Mouse (Mus musculus): ENCODE data around the gene Flt3l.
"Not testable (repeated sequence)": the region's sequence is repeated elsewhere in the genome, so short reads cannot be mapped to it uniquely, and the experiment has no call there.

Flt3l gene

DNA sequence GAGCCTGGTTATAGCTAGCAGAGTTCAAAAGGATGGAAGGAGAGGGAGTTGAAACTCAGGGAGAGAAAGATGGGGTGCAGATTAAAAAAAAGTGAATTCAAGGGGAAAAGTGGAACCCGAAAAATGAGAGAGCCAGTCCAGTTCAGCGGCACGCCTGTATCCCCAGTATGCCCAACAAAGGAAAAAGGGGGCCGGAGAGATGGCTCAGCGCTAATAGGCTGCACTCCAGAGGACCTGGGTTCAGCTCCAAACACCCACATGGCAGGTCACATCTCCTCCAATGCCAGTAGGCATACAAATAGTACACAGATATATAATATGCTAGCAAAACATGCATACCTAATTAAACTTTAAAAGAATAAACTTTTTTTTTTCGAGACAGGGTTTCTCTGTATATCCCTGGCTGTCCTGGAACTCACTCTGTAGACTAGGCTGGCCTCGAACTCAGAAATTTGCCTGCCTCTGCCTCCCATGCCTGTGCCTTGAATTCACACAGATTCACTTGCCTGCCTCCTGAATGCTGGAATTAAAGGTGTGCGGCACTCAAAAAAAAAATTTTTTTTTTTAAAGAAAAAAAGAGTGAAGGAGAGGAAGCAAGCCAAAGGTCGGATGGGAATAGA is 26.9 kb upstream of the Flt3l start:
- DNase-seq = no peak

DNA sequence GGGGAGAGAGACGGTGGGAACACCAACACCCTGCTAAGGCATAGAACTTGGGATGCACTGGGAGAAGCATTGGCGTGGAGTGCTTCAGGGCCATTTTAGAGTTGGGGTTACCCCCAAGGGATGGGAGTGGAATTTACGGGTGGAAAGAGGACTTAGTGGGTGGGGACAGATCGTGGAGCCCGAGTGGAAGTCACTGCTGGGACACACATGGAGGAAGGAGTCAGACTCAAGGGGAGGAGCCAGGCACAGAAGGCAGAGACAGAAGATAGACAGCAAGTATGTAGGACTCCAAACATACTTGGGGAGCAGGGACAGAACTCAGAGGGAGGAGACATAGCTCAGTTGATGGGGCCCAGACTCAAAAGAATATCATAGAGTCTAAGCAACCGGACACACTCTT is 26.3 kb upstream of the Flt3l start:
- no peak for DNase-seq

DNA sequence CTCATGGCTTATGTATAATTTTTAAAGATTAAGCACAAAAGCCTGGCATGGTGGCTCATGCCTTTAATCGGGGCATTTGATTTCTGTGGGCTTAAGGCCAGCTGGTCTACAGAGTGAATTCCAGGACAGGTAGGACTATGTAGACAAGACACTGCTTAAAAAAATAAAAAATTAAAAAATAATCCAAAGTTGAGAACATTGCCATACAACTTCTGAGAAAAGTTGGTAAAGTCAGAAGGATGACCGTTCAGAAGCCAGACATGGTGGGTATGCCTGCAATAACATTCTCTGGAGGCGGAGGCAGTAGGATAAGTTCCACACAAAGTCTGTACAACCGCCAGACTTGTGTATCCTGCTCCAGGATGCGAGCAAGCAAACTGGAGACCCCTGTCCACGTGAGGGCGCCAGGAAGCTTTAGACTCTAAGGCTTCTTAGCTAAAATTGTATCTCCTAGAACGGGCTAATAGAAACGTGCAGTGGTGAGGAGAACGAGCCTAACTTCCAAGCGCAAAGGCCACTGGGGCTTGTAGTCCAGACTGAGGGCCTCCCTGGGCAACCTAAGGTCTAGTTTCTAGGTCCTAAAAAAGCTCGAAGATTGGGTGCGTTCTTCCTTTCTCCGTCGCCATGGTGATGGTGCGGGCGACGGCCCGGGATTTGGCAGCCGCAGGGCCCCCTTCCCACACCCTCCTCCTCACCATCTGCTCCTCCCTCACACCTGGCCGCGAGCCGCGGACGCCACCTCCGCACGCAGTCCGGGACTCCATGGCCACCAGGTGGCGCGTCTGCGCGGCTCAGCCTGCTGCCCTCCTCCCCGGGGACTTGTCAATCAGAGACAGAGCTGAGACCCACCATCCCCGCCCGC is 25.6 kb upstream of the Flt3l start:
- peak; percentile 93 for DNase-seq

DNA sequence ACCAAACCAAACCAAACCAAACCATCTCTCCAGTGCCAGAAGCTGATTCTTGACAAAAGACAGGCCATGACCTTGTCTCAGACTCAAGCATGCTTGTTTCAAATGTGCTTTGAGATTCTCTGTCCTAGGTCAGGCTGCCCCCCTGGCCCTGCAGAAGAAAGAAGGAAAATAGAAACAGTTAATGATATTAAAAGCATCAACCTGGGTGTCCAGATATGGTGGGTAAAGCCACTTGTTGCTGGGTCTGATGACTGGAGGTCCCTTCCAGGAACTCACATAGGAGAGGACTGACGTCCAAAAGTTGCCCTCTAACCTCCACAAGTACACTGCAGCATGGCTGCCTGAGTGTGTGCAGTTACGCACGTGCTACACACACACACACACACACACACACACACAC is 24.6 kb upstream of the Flt3l start:
- no peak for DNase-seq

DNA sequence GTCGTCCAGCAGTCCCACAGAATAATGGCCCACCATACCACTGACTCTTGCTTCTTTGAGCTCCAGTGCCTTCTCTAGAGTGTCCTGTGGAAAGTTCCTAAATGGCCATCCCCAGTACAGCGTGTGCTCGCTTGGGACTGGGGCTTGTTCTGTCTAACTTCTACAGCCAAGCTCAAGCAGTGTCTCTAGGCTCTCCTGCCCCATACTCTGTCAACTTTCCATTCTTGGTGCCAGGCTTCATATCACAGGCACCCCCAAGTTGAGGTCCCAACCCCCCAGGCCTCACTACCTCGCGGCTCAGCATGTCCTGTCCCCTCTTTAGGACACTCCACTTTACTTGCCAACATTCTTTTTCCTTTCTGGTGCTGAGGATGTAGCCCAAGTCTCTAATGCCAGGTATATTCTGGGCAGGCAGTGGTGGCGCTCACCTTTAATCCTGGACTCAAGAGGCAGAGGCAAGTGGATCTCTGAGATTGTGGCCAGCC is 24.1 kb upstream of the Flt3l start:
- no peak for DNase-seq

DNA sequence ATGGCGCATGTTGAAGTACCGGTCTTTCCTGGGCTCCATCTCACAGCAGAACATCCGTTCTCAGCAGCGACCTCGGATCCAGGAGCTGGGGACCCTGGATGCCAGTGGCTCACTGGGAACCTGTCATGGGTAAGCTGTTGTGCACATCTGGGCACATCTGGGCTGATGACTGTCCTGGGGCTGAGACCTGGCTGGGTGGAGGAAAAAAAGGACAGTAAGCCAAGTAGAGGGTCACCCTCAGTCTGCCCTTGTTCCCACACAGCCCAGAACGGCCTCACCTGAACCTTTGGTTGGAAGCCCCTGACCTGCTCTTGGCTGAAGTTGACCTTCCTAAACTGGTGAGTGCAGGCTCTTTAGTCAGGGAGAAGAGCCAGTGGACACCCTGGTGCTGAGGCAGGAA is 22.8 kb upstream of the Flt3l start:
- no peak for DNase-seq

DNA sequence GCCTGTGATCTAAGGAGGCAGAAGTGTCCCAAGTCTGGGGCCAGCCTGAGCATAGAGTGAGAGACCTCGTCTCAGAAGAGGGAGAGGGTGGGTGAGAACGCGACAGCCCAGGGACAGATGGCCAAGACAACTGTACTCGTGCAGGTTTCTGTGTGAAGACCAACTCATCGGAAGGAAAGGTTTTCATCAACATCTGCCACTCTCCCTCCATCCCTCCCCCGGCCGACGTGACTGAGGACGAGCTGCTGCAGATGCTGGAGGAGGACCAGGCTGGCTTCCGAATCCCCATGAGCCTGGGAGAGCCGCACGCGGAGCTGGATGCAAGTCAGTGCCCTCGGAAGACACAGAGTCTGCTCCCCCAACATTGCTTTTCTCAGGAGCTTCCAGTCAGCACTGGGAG is 21.2 kb upstream of the Flt3l start:
- no peak for DNase-seq

DNA sequence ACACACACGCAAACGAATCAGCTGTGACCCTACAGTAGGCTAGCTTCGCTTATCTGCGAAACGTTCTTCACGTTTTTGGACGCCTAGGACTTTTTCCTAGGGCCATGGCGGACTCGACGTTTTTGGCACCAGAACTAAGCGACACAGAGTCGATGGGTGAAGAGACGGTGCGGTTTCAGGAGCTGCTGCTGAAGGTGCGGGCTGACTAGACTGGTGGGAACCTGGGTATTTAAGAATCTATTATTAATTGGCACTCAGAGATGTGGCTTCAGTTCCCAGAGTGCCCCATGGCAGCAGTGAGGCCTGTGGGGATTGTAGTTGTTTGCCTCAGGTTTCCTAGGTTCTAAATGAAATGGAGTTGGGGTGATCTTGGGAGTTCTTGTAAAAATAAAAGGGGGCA is 20.0 kb upstream of the Flt3l start:
- no peak for DNase-seq

DNA sequence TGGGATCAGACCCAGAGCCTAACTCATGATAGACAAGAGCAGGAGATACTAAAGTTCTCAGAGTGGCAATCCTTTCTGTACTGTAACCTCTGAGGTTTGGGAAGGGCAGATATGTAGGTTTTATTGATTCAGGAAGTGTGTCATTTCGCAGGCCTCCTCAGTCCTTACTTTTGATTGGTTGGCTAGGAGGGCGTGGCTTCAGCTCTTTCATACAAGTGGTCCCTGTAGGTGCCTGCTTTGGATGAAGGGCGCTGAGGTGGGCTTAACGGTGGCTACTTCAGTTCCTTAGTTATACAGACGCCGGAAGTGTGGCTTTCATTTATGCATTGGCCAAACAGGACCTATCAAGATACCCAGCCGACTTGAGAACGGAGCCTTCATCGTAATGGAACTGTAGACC is 19.4 kb upstream of the Flt3l start:
- DNase-seq = no peak

DNA sequence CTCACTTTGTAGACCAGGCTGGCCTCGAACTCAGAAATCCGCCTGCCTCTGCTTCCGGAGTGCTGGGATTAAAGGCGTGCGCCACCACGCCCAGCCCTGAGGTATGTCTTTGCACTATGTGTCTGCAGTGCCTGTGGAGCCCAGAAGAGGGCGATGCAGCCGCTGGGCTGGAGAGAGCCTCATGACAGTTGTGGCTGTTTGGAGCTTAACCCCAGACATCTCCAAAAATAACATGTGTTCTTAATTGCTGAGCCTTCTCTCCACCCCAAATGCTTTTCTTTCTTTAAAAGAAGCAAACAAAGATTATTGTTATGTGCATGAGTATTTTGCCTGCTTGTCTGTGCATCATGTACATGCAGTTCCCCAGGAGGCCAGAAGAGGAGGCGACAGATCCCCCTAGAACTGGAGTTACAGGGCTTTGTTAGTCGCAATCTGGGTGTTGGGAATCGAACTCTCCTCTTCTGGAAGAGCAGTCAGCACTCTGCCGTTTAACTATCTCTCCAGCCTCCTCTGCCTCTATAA is 18.8 kb upstream of the Flt3l start:
- peak; percentile 79 for DNase-seq

DNA sequence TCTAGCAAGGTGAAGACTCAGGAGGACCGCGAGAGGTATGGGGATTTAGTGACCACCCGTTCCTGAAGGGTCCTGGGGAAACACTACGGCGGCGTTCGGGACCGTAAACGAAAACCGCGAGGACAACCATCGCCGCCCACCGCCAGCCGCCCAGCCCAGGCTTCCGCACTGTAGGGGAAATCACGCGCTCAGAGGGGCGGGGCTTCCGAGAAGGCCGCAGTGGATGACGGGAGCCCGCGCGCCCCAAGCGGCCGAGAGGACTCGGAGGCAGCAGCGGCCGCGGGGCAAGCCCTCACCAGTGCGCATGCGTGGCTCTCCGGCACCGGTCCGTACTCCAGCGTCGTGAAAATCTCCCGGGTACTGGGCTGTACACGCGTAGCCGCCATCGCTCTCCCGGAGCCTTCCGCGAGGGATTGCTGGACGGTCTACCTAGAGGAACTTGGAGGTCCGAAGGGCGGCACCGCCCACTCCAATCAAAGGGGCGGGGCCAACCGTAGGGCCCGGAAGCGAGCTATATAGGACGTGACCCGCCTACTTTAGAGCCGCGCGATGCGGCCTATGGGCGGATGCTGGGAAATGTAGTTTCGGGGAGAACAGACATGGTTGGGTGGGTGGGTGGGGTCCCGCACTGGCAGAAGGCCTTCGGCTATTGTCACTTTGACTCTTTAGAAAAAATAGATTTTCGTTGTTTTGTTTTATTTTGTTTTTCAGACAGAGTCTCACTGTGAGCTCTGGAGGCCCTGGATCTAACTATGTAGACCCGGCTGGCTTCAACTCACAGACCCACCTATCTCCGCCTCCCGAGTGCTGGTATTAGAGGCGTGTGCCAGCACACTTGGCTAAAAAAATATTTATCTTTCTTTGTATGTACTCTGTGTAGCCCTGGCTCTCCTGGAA is 18.1 kb upstream of the Flt3l start, which contains the start of the genes Pih1d1 and Aldh16a1:
TSS of gene Pih1d1 (plus strand) at position 208 of the 897 bp plus-strand sequence.
TSS of gene Aldh16a1 (minus strand) at position 489 of the 897 bp plus-strand sequence.
- DNase-seq = peak; percentile 99

DNA sequence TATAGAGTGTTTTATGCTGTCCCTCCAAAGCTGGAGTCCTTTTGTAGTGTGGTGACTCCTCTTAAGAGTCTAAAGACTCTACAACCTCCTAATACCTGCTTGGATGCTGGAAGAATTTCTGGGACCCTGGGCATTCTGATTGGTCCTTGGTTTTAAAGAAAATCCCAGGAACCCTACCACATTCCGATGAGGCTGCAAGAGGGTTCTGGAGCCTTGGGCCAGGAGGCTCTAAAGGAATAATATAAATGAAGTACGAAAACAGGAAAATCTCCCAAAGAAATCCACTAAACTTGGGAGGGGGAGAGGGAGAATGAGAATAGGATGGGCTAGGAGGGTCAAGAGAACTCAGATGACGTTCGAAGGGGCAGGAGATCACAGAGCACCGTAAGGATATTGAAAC is 17.4 kb upstream of the Flt3l start:
- no peak for DNase-seq

DNA sequence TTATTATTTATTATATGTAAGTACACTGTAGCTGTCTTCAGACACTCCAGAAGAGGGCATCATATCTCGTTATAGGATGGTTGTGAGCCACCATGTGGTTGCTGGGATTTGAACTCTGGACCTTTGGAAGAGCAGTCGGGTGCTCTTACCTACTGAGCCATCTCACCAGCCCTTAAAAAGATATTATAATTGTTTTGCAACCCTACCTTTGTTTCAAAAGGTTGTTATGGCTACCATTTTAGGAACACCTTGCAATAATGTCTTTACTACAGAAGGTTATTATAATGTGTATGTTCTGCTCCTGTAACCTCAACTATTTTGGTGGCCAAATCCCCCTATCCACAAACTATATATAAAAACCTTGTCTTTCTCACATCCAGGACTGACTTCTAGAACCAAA is 16.8 kb upstream of the Flt3l start:
- DNase-seq = not testable (repeated sequence)

DNA sequence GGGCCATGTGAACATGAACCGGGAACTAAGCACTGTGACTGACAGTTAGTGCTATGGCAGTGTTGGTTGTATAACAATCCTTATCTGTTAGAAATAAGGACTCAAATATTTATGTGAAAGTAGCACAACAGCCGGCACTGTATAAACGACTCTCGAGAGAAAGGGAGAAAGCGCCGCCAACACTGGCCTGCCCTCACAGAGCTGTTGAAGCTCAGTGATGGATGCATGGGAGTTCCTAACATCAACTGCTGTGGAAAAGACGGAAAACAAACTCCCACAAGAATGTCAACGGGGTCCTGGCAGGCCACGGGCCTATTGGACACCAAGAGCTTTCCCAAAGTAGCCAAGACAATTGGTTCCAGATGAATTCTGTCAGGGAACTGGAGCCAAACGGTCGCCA is 15.1 kb upstream of the Flt3l start:
- peak; percentile 77 for DNase-seq

DNA sequence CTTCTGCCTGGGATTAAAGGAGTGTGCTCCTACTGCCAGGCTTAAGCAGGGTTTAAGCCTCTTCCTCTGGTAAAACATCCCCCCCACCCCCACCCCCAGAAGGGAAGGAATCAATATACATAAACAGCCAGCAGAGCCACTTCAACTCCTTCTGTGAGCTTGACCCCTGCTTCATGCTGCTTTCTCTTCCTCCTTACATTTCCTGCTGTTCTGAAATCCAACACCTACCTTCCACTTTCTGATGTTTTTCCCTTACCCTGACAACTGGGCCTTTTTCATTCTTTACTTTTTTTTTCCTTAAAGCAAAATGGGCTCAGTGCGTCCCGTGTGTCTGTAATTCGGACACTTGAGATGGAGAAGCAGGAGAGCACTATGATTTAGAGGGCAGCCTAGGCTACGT is 14.1 kb upstream of the Flt3l start:
- no peak for DNase-seq

DNA sequence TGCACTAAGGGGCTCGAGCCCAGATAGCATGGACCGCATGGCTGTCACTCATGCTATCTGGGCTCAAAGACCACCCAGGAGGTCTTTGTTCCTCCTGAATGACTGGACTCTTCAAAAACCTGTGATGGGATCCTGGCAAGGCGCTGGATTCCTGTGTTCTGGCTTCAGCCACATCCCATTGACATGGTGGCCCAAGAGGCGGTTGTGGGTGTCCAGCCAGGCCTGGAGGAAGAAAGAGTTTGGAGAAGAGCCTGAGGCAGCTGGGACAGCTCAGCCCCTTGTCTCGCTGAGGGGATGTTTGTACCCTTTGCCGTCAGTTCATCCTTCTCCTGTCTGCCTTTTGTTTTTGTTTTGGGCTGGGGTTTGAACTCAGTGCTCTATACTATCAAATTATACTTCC is 13.3 kb upstream of the Flt3l start:
- peak; percentile 79 for DNase-seq

DNA sequence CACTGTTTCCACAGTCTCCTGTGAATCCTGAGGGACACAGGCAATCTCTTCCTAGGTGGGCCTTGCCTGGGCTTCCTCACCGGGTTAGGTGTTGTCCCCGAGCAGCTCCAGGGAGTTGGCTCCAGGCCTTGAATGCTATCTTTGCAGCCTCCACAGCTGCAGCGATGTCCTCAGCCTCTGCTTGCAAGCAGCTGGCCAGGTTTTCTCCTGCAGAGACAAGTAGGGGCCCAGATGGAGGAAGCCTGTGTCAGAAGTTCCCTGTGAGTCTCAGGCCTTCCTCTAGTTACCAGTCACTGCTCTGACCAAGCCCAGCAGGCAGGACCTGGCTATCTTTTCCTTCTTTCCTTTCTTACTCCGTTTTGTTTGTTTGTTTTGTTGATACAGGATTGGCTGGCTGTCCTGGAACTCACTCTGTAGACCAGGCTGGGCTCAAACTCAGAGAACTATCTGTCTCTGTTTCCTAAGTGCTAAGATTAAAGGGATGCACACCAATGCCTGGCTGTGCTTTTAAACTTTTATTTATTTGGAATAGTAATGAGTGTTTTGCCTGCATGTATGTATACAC is 12.4 kb upstream of the Flt3l start:
- DNase-seq = no peak

DNA sequence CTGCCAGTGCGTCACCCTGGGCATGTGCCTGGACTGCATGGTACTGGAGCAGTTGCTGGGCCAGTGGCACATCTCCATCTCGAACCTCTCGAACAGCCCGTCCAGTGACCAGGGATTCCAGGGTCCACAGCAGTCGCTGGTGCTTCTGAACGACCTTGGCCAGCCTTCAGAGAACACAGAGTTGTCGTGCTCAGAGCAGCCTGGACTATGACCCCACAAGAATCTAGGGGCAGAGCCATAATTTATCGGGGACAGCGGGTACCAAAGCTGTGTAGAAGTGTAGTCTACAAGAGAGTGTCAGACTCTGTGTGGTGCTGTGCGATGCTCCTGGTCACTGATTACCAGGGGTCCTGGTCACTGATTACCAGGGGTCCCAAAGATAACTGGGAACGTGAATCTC is 11.7 kb upstream of the Flt3l start:
- DNase-seq = peak; percentile 36

DNA sequence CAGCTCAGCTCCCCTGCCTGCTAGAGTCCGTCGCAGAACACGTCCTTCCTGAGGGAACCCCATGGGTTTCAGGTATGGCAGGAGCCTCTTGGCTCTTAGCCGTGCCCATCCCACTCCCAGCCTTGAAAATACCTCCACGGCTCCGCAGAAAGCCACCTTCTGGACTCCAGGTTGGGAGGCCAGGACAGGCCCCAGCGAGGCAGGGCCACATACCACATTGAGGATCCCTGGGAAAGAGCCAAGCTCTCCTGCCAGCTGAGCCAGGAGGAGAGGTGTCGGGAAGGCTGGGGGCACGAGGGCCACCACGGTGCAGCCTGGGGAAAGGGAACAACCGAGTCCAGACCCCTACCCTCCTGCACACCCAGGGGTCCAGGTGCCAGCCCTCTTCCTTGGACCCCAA is 11.0 kb upstream of the Flt3l start:
- DNase-seq = peak; percentile 31

DNA sequence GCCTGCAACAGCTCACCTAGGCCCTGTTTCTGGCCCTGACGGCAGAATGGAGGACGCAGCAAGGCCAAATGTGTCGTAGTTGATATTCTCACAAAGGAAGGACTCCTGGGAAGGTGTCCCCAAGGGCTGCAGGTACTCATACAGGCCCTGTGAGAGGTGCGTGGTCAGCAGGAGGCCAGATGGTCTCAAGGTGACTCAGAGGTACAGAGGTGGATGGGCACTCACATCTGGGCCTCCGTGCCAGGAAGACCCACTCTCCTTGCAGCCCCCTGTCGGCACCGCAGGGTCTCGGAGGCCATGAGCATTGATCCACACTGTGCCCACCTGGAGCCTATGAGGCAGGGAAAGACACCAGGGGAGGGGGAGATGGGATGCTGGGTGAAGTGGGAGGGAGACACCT is 9.2 kb upstream of the Flt3l start:
- DNase-seq = no peak

DNA sequence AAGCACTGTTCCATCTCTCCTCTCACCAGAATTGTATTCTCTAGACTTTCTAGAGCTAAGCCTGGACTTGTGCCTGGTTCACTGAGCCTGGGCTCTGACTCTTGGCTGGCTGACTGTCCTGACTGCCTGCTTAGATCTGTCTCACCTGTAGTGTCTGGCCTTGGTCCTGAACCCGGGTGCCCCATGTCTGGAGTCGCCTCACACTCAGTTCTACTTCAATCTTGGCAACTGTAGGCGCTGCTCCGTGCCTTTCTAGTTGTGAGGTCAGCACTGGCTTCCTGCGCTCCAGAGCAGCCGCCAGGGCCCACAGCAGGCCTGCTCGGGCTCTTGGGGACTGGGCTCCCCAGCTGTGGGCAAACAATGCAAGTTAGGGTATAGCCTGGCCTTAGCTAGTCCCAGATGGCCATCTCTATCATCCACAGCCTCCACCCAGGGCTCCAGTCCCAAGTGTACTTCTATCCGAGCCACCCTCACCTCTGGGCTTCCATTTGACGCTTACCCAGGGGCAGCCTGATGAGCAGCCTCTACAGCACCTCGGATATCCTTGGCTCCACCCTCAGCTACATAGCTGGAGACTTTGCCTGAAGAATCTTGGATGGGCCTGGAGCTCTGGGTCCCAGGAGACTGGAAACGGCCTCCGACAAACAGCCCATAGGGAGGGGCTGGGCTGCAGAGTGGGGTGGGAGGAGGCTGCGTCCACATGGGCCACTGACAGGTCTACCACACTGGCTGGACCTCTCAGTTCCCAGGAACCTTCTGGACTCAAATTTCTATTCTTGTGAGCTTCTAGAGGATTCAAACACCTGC is 8.3 kb upstream of the Flt3l start:
- DNase-seq = peak; percentile 46

DNA sequence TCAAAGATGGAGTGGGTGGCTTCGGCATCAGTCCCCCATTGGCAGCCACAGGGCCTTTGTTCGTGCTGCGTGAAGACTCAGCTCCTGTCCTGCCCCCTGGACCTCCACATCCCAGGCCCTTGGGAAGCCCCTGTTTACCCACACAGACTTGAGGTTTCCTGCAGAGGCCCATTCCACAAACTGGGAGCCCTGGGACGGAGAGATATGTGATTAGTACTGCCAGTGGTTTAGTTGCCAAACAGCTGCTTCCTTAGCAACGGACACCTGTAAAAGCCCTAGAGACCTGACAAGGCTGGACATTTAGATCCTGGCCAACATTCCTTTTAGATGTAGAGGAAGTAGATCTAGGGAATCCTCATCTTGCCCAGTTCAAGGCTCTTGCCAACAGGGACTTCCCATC is 5.7 kb upstream of the Flt3l start:
- no peak for DNase-seq

Data from kidney, postnatal 10 days (tissue).